Mouse (Mus musculus) kidney, postnatal 0 days (tissue): ENCODE results near the gene Trappc10. TPM values are rescaled to one million over a fixed set of nuclear protein-coding genes. Genes with fewer than 3 reads are reported as not detected.
A peak's percentile ranks its signal among the peaks of the same experiment; 100 is the strongest.

Experiments used
- ATAC-seq: fragments of 200-750 bp; cut with Nextera tagmentation; replicated peaks from 2 replicates; pipeline ENCODE4 v1.8.0; 2017; ENCODE audit warnings: low read depth, moderate number of reproducible peaks, moderate TSS enrichment, moderate library complexity; ENCODE audit not compliant: low FRiP score
- DNase-seq: peaks from one replicate; pipeline ENCODE4 v3.0.0-alpha.2; 2016; ENCODE audit warnings: low spot score
- H3K27ac ChIP-seq: fragments of 300-500 bp; sonication (generic); 2 replicates; pipeline ENCODE4 v1.5.1; 2014; ENCODE audit warnings: mild to moderate bottlenecking
- H3K27me3 ChIP-seq: fragments of 300-500 bp; sonication (generic); 2 replicates; pipeline ENCODE4 v1.6.1; 2014; ENCODE audit warnings: low read length, mixed read lengths; ENCODE audit not compliant: insufficient read depth
- H3K36me3 ChIP-seq: fragments of 300-500 bp; sonication (generic); 2 replicates; pipeline ENCODE4 v1.6.1; 2014; ENCODE audit warnings: low read length, mixed read lengths; ENCODE audit not compliant: insufficient read depth
- H3K4me1 ChIP-seq: fragments of 300-500 bp; sonication (generic); replicated peaks from 2 replicates; pipeline ENCODE4 v1.6.1; 2014; ENCODE audit warnings: antibody characterized with exemption, low read length, mixed read lengths; ENCODE audit not compliant: insufficient read depth
- H3K4me2 ChIP-seq: fragments of 300-500 bp; sonication (generic); 2 replicates; pipeline ENCODE4 v1.6.1; 2014; ENCODE audit warnings: mild to moderate bottlenecking, low read length, moderate library complexity, mixed read lengths
- H3K4me3 ChIP-seq: fragments of 300-500 bp; sonication (generic); replicated peaks from 2 replicates; pipeline ENCODE4 v1.5.1; 2014; ENCODE audit warnings: low read depth, low read length
- H3K9ac ChIP-seq: fragments of 300-500 bp; sonication (generic); 2 replicates; pipeline ENCODE4 v1.6.1; 2014; ENCODE audit warnings: low read depth, low read length
- H3K9me3 ChIP-seq: fragments of 300-500 bp; sonication (generic); replicated peaks from 2 replicates; pipeline ENCODE4 v1.6.1; 2016; ENCODE audit warnings: low read length, inconsistent platforms, mixed read lengths
- CTCF ChIP-seq: IDR thresholded peaks from 2 replicates; pipeline ENCODE4 v1.5.1; 2016; ENCODE audit warnings: antibody characterized with exemption, low read depth, mild to moderate bottlenecking, moderate library complexity
- WGBS: fragments of 180-500 bp; shearing (Covaris S2); extraction: QIAGEN DNeasy Blood & Tissue Kit; methylation state at CpG from one replicate; pipeline ENCODE4 v1.1.7; 2014; 5-methylcytosine and 5-hydroxymethylcytosine counted together
- polyA plus RNA-seq: library from polyadenylated mRNA; unstranded; fragments of >200 nt; fragmentation: Nextera tagmentation; extraction: Ambion mirVana; gene quantifications from 2 replicates; pipeline ENCODE4 v1.2.1, GENCODE M21; 2015

Trappc10 gene
- polyA plus RNA-seq, 1 experiment from 2014 or later, result 21.9 TPM

GRCm38 (mm10) chr10:78236885-78237629 is 7.4 kb downstream of the Trappc10 start:
- 51% methylated on average over 8 of the region's 8 CpGs for WGBS
- no peaks in the 10 kb centered on the region for H3K9me3 ChIP-seq
- H3K27me3 ChIP-seq, result no peaks in the 10 kb centered on the region
- DNase-seq (no peak), ATAC-seq (no peak)
- no peaks in the 10 kb centered on the region for H3K4me1 ChIP-seq
- TF ChIP-seq CTCF, result no peak
- no peaks in the 10 kb centered on the region for H3K36me3 ChIP-seq
- H3K9ac ChIP-seq, result no peak overlapping the region
- no peak overlapping the region for H3K4me2 ChIP-seq
- H3K27ac ChIP-seq, result no peak overlapping the region
- H3K4me3 ChIP-seq, result no peak overlapping the region

DNA sequence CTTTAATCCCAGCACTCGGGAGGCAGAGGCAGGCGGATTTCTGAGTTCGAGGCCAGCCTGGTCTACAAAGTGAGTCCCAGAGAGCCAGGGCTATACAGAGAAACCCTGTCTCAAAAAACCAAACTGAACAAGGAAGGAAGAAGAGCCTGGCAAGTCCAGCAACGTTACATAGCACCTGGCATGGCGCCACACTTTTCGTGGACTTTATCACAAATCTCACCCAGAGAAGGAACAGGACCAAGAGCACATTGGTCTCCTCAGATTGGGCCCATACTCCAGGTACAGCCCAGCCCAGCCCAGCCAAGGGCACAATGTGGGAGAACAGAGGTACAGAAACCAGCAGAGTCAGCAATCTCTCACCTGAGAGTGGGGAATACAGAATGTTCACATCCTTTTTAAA is 10.7 kb downstream of the Trappc10 start:
- Histone ChIP-seq H3K36me3 (peaks cover 17% of the 10 kb centered on the region), H3K27me3 (no peaks in the 10 kb centered on the region), H3K9ac (no peak overlapping the region), H3K4me1 (no peaks in the 10 kb centered on the region), H3K9me3 (no peaks in the 10 kb centered on the region), H3K27ac (no peak overlapping the region), H3K4me3 (no peak overlapping the region), H3K4me2 (no peak overlapping the region)
- no peak for ATAC-seq
- 88% methylated on average over 6 of the region's 6 CpGs for WGBS
- no peak for TF ChIP-seq CTCF
- no peak for DNase-seq

DNA sequence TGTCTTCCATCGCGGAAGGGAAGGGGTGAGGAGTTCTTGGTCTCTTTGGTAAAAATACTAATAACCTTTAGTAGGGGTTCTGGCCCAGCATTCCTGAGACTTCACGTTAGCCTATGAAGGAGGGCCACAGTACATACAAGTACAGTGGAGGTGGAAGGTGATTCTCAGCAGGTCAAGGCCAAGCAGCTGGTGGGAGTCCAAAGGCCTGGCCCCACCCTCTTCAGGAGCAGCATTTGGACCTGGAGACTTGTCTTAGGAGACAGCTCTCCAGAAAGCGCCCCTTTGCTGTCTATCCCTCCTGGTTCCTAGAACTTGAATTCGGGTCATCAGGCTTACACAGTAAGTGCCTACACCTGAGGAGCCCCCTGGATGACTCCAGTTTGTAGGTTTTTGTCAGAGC is 11.3 kb downstream of the Trappc10 start:
- Histone ChIP-seq H3K4me1 (no peaks in the 10 kb centered on the region), H3K9me3 (no peaks in the 10 kb centered on the region), H3K9ac (no peak overlapping the region), H3K4me3 (no peak overlapping the region), H3K4me2 (no peak overlapping the region), H3K27me3 (no peaks in the 10 kb centered on the region), H3K36me3 (peaks cover 20% of the 10 kb centered on the region), H3K27ac (no peak overlapping the region)
- no peak for ATAC-seq
- WGBS, result 90% methylated on average over 5 of the region's 5 CpGs
- TF ChIP-seq CTCF, result no peak
- no peak for DNase-seq

DNA sequence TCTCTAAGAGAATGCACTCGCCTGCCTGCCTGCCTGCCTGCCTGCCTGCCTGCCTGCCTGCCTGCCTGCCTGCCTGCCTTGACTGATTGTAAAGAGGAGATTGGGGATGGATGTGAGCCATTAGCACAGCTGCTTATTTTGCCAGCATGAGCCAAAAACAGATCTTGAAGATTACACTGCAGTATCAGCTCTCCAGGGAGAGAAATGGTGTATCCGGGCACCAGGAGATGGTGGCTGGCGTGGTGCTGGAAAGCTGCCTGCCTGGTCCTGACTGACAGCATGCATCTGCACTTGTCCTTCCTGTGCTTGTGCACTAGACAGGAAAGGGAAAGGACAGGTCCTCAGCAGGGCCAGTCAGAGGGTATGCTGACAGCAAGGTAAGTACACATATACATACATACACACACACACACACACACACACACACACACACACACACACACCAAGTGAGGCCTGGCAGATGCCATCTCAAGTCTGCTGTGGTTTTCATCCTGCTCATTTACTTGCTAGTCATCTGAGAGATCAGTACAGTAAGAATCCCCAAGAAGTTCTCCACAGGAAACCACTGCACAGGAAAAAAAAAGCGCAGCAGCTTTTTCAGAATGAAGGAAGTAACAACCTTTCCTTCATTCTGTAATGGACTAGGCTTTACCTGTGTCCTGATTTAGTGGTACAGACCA is 12.0 kb downstream of the Trappc10 start:
- no peak for TF ChIP-seq CTCF
- ATAC-seq (no peak), DNase-seq (no peak)
- Histone ChIP-seq H3K4me2 (no peak overlapping the region), H3K4me3 (no peak overlapping the region), H3K27ac (no peak overlapping the region), H3K9me3 (no peaks in the 10 kb centered on the region), H3K27me3 (no peaks in the 10 kb centered on the region), H3K4me1 (no peaks in the 10 kb centered on the region), H3K9ac (no peak overlapping the region), H3K36me3 (peaks cover 22% of the 10 kb centered on the region)
- 82% methylated on average over 4 of the region's 4 CpGs for WGBS

DNA sequence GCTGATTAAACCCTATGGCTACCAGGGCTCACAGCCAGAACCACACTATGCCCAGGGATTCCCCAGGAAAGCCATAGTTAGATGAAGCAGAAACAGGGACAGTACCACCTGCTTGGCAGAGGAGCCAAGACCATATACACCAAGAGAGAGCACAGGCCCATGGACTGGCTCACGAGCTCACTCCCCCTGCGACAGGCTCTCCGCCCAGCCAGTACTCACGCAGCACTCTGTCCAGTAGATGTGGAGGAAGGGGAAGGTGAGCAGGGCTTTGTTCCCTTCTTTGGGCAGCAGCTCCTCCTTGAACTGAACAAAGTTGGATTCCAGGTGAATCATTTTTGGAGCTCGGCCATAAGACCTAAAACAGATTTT is 15.9 kb downstream of the Trappc10 start:
- H3K27ac ChIP-seq, result no peak overlapping the region

GRCm38 (mm10) chr10:78227875-78228559 is 16.4 kb downstream of the Trappc10 start:
- ATAC-seq, result no peak
- H3K27ac ChIP-seq, result no peak overlapping the region

More for the DNA sequence above, 15.9 kb downstream of the Trappc10 start:
- DNase-seq (no peak), ATAC-seq (no peak)
- Histone ChIP-seq H3K4me2 (no peak overlapping the region), H3K36me3 (peaks cover 22% of the 10 kb centered on the region), H3K27me3 (no peaks in the 10 kb centered on the region), H3K9ac (no peak overlapping the region), H3K4me3 (no peak overlapping the region), H3K9me3 (no peaks in the 10 kb centered on the region), H3K4me1 (no peaks in the 10 kb centered on the region)
- TF ChIP-seq CTCF, result no peak
- WGBS, result 86% methylated on average over 5 of the region's 5 CpGs

More at GRCm38 (mm10) chr10:78227875-78228559, 16.4 kb downstream of the Trappc10 start:
- H3K4me2 ChIP-seq, result no peak overlapping the region
- no peak overlapping the region for H3K4me3 ChIP-seq
- peak; percentile 12 for DNase-seq
- no peaks in the 10 kb centered on the region for H3K4me1 ChIP-seq
- H3K9me3 ChIP-seq, result no peaks in the 10 kb centered on the region
- WGBS, result 71% methylated on average over 8 of the region's 8 CpGs
- no peak for TF ChIP-seq CTCF
- H3K9ac ChIP-seq, result no peak overlapping the region
- H3K27me3 ChIP-seq, result no peaks in the 10 kb centered on the region
- peaks cover 22% of the 10 kb centered on the region for H3K36me3 ChIP-seq
